Mouse (Mus musculus) cerebellum, postnatal 14 days (tissue): ENCODE measurements at regions not wholly inside any gene's neighbourhood (a gene's known extent, or its start where the extent isn't known, plus 50 kb on each side); places are given as distances from the start of the nearest gene placed in this dataset.

Experiments
- DNase-seq, 2 experiments: peaks; one replicate each; pipeline ENCODE4 v3.0.0; 2021; ENCODE audit warnings: mixed read lengths in 2 of 2

- peak; percentile 82 to 83 for DNase-seq
Measured at GRCm38 (mm10) chr10:98485751-98486681, 428.2 kb upstream of the Atp2b1 start.

GRCm38 (mm10) chr10:98494354-98494753, 419.9 kb upstream of the Atp2b1 start:
- DNase-seq, result peak; percentile 88

DNA sequence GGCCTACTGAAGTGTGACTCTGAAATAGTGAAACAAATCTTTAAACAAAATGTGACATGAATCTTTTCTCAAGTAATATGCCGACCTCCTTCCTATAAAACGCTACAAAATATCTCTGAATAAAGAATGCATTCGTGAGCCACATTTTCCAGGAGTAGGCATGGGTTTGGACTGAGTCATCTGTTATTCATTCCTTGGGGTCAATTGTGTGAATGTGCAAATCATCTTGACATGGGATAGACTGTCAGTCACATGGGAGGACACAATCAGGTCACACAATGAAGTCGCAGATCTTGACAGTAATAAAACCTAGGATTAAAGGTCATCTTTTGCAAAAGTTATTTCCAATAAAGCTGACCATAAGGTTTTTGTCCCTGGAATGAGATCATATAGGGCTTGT, 418.0 kb upstream of the Atp2b1 start:
- DNase-seq, result no peak

- DNase-seq, result no peak
Measured at GRCm38 (mm10) chr10:98500315-98500714, 413.9 kb upstream of the Atp2b1 start.

DNA sequence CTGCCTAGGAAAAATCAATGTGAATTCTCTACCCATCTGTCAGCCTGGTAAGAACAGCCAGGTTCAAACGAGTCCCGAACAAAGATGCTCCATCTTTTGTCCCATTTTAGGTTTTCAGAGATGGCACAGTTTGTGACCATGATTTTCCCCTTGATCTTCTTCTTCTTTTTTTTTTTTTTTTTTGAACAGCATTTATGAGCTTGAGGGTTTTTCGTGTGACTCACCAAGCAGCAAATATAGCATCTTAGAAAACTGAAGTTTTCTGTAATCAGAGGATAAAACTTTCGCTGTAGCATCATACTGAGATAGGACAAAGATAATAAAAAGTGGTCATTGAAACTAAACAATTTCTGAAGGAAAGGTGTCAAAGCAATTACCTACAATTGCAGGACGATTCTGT, 412.6 kb upstream of the Atp2b1 start:
- DNase-seq, result no peak

- DNase-seq, result no peak
Measured at GRCm38 (mm10) chr10:98504524-98504923, 409.7 kb upstream of the Atp2b1 start.

GRCm38 (mm10) chr10:98508515-98509143, 405.6 kb upstream of the Atp2b1 start:
- no peak for DNase-seq

GRCm38 (mm10) chr10:98514836-98515235, 399.4 kb upstream of the Atp2b1 start:
- DNase-seq, result no peak

- DNase-seq, result no peak
Measured at GRCm38 (mm10) chr10:98517609-98518008, 396.6 kb upstream of the Atp2b1 start.

DNA sequence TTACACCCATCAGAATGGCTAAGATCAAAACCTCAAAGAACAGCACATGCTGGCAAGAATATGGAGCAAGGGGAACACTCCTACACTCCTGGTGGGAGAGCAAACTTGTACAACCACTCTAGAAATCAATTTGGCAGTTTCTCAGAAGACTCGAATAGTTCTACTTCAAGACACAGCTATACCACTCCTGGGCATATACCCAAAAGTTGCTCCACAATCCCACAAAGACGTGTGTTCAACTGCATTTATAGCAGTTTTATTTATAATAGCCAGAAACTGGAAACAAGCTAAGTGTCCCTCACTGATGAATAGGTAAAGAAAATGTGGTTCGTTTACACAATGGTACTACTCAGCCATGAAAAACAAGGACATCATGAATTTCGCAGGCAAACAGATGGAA, 384.6 kb upstream of the Atp2b1 start:
- DNase-seq, result no peak

- DNase-seq, result no peak
Measured at GRCm38 (mm10) chr10:98531425-98531824, 382.8 kb upstream of the Atp2b1 start.

- no peak for DNase-seq
Measured at GRCm38 (mm10) chr10:98538706-98539105, 375.5 kb upstream of the Atp2b1 start.

DNA sequence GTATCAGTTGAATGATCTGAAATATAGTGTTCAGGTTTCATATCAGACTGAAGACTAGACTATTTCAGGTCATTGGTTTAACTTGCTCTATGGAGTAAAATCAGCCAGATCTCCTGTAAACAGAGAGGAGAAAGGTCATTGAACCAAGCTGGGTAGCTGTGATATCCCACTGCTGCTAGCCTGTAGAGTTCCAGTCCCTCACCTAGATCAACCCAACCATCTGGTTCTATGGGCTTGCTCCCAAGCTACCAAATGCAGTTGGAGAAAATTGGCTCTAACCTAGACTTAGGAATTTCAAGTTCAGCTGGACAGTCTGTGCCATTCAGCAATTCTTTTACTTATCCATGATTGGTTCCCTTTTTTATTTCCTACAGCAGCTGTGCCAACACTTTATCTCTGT, 373.1 kb upstream of the Atp2b1 start:
- peak; percentile 74 to 88 for DNase-seq

DNA sequence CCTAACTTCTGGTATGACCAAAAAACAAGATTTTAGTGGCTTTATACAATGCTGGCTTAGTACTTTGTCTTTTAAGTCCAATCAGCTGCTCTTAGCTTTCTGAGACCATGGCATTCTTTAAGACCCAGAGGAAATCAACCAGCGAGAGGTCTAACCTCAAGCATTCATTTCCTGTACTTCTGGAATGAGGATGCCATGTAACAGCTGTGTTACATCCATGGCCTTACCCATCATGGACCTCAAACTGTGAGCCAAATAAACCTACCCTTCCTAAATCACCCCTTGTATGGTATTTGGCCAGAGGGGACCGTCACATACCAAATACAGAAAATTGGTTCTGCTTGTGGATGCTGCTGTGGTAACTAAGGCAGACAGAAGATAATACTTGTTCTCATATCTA, 372.1 kb upstream of the Atp2b1 start:
- peak in 1 of 2 experiments; percentile 20 for DNase-seq

DNA sequence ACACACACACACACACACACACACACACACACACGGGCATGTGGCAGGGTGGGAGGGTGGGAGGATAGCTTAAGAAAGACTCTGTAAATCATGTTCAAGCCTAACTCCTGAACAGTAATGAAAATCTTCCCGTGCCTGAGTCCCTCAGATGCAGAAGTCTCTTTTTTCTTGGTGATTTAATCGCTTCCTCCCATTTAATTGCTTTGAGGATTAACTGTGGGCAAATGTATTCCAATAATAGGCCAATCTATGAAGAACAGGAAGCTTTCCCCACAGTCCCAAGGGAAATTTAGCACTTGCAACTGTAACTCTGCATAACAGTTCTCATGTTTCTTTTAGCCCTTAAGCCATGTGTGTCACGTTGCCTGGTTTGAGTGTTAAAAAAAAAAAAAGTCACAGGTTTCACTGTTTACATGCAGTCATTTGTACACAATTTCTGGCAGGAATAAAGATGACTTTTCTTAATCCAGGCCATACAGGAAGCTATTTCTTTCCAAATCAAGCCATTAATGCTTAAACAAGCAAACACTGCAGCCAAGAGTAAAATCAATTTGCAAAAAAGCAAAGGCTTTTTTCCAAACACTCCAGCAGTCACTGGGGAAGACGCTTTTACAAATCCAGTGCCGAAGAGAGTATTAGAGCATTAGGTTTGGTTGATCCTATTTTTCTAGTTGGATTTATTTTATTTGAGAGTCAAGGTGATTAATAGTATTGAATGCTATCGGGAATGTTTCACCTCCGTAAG, 370.8 kb upstream of the Atp2b1 start:
- DNase-seq, result peak in 1 of 2 experiments; percentile 23

- no peak for DNase-seq
Measured at GRCm38 (mm10) chr10:98543998-98544349, 370.2 kb upstream of the Atp2b1 start.

GRCm38 (mm10) chr10:98554575-98554974, 359.6 kb upstream of the Atp2b1 start:
- no peak for DNase-seq

DNA sequence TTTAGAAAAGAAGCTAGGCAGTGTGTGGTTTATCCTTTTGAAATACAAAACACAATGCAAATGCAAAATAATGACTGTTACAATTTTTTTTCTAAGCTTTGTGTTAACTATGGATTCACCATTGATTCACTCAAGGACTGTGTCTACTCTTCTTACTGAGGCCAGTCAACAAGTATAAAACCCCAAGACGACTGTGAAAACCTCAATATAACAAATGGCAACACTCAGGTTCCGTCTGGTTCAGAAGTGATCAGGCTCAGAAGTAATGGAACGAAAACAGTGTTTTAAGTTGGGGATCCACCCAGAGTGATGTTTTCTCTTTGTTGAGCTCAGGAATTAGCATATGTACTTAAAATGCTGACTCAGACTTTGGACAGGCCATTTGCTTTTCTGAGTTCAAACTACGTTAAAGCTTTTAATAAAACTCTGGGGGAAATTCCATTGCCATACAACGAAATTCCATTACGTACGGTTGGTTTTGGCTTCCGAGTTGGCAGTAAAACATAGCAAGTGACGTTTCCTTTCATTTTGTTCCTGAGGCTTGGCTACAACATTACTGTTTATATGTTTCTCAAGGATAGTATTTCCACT, 356.6 kb upstream of the Atp2b1 start:
- DNase-seq, result no peak

GRCm38 (mm10) chr10:98558560-98558959, 355.6 kb upstream of the Atp2b1 start:
- DNase-seq, result no peak

DNA sequence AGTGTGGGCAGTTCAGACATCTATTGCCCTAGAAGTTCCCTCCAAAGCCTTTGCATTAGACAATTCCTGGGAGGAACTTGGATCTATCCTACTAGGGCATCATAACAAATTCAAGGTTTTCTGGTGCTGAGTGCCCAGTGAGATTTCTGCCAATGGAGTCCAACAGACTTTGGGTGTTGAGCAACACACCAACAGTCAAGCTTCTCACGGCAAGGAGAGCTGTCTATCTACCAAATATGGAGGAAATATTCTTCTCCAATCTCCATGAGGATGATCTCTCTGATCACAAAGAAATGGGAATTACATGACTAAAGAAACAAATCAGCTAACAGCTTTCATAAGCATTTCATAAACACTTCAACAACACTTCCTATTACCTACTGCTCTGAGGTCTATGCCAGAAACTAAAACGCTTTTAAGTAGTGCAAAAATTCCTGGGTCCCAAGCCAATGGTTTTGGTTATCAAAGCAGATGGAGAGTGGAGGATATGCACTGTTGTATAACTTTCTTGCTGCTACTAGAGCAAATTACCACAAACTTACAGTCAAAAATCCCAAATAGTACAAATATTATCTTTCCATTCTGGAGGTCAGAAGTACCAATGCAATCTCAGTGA, 351.8 kb upstream of the Atp2b1 start:
- no peak for DNase-seq

GRCm38 (mm10) chr10:98572782-98573536, 341.2 kb upstream of the Atp2b1 start:
- no peak for DNase-seq

DNA sequence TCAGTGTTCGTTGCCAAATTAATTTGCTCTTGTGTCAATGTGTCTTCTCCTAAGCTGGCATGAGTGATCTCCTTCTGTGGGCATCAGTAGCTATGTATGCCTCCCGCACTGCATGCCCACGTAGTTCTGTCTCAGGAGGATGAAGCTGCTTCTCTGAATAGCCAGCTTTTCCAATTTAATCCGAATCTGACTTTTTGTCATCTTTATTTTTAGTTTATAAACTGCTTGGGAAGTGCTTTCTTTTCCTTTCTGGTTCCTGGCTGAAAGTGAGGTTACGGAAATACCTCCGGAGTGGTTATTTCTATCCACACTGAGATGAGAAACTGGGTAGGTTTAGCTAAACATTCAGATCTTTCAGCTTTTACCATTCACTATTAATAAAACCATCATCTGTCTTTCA, 337.2 kb upstream of the Atp2b1 start:
- no peak for DNase-seq
